Mouse (Mus musculus) G1E-ER4 (cell line): ENCODE measurements around the gene Dnmt3a. TPM values are rescaled to one million over a fixed set of nuclear protein-coding genes. Genes with fewer than 3 reads are reported as not detected.

Experiments
- GATA1 ChIP-seq: IDR thresholded peaks from one replicate; pipeline ENCODE4 v1.8.0; 2012; ENCODE audit warnings: low read length, inconsistent platforms
- polyA plus RNA-seq: library from polyadenylated mRNA; stranded (reverse); fragments of >175 nt; gene quantifications from 2 replicates; pipeline ENCODE4 v1.2.3, GENCODE M21; 2012

Dnmt3a gene
- polyA plus RNA-seq, 1 experiment, result 0.01 TPM

- no peak for TF ChIP-seq GATA1
Observed at GRCm38 (mm10) chr12:3893335-3893734, 87.5 kb downstream of the Dnmt3a start.

DNA sequence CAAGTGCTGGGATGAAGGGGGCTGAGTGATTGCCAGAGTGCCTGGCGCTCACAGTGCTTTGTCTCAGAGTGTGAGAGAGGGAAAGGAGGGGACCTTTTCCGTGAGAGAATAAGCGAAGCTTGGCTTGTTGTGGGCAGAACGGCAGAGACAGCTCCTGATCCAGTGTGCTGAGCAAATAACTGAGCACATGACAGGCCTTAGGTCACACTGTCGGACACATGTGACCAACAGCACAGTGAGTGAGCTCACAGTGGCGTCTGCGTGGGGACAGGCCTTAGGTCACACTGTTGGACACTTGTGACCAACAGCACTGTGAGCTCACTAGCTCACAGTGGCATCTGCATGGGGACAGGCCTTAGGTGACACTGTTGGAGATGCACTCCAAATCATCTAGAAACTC is 88.7 kb downstream of the Dnmt3a start:
- TF ChIP-seq GATA1, result no peak

DNA sequence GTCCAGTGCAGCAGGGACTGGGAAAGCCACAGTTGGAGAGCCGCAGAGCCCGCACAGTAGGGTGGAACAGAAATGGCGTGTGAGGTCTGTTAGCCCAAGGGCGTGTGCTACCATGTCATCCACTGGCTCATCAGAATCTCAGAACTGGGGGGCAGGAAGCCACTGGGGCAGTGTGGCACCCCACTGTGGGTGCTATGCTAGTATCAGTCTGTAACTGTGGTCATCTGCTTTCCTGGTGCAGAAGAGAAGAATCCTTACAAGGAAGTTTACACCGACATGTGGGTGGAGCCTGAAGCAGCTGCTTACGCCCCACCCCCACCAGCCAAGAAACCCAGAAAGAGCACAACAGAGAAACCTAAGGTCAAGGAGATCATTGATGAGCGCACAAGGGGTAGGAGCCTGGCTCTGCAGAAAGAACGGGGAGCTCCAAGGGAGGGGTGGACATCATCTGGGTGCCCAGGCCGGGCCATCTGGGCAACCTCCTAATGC is 91.3 kb downstream of the Dnmt3a start:
- no peak for TF ChIP-seq GATA1

GRCm38 (mm10) chr12:3898811-3899210 is 93.0 kb downstream of the Dnmt3a start:
- TF ChIP-seq GATA1, result no peak

GRCm38 (mm10) chr12:3905436-3905835 is 99.6 kb downstream of the Dnmt3a start:
- no peak for TF ChIP-seq GATA1

- TF ChIP-seq GATA1, result no peak
Observed at GRCm38 (mm10) chr12:3906308-3906707, 100.5 kb downstream of the Dnmt3a start.

GRCm38 (mm10) chr12:3907008-3907407 is 101.2 kb downstream of the Dnmt3a start:
- TF ChIP-seq GATA1, result no peak

DNA sequence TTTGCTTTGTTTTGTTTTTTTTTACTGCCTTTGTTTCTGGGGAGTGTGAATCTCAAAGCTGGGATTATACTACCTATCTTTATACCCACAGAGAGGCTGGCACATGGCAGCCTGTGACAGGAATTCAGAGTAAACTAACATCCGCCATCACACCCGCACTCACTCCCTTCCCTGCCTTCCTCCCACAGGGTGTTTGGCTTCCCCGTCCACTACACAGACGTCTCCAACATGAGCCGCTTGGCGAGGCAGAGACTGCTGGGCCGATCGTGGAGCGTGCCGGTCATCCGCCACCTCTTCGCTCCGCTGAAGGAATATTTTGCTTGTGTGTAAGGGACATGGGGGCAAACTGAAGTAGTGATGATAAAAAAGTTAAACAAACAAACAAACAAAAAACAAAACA is 101.6 kb downstream of the Dnmt3a start:
- TF ChIP-seq GATA1, result no peak

DNA sequence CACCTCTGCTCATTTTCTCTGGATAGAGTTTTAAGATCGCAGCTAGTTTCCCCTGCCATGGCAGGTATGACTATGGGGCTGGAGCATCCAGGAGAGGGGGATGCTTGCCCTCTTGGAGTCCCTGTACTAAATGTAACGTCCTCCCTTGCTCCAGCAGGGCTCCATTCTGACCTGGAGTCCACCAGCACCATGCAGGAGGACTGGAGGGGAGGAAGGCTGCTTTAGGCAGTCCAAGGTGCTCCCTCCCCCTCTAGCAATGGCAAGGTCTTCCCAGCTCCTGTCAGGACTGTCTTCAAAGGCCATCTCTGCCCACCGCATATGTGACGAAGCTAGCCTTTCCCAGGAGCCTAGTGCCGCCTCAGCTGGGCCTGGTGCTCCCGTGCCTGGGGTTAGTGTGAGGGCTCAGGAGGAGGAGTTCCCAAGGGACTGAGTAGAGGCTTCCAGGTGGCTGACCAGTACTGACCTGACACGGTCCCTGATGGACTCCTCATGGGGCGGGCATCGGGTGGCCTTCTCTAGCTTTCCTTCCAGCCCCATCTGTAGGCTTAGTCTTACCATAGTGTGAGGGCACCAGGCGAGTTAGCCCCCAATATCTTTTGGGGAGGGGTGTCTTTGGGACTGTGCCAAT is 104.8 kb downstream of the Dnmt3a start:
- no peak for TF ChIP-seq GATA1

DNA sequence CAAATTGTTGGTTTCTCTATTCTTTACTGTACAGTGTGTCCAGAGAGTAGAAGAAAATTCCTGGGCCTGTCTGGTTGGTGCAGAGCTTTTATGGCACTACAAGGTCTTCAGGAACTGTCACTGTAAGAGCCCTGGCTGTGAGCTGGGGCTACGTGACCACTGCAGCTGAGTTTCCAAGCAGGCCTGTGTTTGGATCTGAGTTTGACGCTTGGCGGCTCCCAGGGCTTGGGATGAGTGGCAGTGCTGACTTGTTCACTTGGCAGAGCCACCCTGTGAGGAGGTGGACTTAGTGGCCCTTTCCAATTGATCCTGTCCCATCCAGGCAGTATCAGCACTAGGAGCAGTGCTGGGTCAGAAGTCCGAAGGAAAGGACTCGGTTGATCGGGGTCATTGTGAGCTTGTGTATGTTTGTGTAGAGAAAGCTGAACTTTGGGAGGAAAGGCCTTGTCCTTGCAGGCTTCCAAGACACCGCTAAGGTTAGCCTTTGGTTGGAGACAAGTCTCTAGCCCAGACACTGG is 106.1 kb downstream of the Dnmt3a start:
- no peak for TF ChIP-seq GATA1

DNA sequence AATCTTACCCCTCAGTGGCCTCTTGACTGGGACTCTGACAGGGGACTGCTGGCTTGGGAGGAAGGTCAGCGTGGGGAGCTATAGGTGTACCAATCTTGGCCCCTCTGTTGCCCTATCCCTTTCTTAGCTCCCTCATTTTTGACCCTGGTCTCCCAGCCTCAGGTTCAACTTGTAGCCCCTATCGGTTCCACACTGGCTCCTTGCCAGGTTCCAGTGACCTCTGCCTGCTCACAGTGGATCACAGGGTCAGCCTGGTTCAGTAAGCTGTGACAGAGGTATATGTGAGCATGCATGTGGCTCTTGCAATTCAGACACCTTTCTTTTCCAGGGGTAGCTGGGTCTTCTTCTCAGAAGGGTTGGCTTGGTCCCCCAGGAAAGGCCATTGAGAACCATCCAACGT is 110.0 kb downstream of the Dnmt3a start:
- no peak for TF ChIP-seq GATA1

DNA sequence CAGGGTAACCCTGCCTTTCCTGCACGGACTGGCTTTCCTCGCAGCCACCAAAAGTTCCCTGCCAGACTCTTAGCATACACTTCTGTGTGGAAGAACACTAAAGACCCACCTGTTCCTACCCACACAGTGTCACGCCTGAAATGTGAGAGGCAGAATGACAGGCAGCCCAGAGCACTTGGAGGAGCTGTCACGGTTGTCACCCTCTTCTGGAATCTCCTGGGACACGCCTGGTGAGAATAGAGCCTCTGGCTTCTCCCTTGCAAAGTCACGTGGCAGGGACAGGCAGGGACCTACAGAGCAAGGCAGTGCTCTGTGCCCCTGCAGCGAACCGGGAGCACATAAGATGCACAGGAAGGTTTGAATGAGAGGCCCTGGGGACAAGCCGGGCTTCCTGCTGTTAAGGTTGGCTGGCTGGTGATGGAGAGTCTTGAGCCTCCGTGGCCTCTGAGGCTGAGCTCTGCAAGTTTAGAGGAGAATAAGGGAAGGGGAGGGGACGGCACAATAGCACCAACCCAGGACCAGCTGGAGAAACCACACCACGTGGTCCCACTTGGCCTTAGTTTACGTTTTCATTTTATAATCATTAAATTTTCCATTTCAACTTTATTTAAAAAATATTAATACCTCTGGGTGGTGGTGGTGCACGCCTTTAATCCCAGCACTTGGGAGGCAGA is 112.0 kb downstream of the Dnmt3a start:
- no peak for TF ChIP-seq GATA1

GRCm38 (mm10) chr12:3918577-3918976 is 112.8 kb downstream of the Dnmt3a start:
- TF ChIP-seq GATA1, result no peak

- no peak for TF ChIP-seq GATA1
Observed at GRCm38 (mm10) chr12:3919423-3919822, 113.6 kb downstream of the Dnmt3a start.

- no peak for TF ChIP-seq GATA1
Observed at GRCm38 (mm10) chr12:3926127-3926526, 120.3 kb downstream of the Dnmt3a start.

DNA sequence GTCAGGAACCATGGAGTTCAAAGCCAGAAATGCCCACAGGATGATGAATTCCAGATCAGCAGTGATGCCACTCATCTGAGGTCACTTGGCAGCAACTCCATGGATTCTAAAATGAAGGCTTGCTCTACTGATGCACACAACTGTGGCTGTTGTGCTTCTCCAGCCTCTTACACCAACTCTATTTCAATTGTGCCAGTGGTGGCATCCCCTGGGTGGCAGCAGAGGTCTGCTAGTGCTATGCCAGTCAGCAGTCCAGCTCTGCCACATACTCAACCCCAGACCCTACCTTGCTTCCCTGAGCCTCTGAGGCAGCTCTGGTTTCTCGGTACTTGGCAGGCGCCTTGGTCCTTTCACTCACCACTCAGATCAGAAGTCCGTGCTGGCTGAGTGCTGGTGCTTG is 123.0 kb downstream of the Dnmt3a start:
- TF ChIP-seq GATA1, result no peak

GRCm38 (mm10) chr12:3942026-3942425 is 136.2 kb downstream of the Dnmt3a start:
- TF ChIP-seq GATA1, result no peak
